Mouse (Mus musculus) cerebellum, adult 2 months (tissue): ENCODE data around the gene Camkmt.

Experiments
- CTCF ChIP-seq: fragments of 200-500 bp; IDR thresholded peaks from 2 replicates; pipeline ENCODE4 v1.5.1; 2011; ENCODE audit warnings: low read depth, mild to moderate bottlenecking, control low read depth, low read length, moderate library complexity, borderline replicate concordance; ENCODE audit not compliant: insufficient read depth
- POLR2A ChIP-seq: fragments of 200-500 bp; IDR thresholded peaks from 2 replicates; pipeline ENCODE4 v1.6.1; 2011; ENCODE audit warnings: low read length, control low read depth, borderline replicate concordance; ENCODE audit not compliant: insufficient read depth

- no peak for TF ChIP-seq POLR2A
- no peak for TF ChIP-seq CTCF
Observed at GRCm38 (mm10) chr17:85353636-85354035, 263.3 kb downstream of the Camkmt start.
